Mouse (Mus musculus) CH12.LX (cell line): Measurements from ENCODE around the gene Megf11. TPM values are rescaled to one million over a fixed set of nuclear protein-coding genes. Genes with fewer than 3 reads are reported as not detected.

Experiments used
- DNase-seq: peaks from one replicate; pipeline ENCODE4 v3.0.0-alpha.2; 2013; ENCODE audit errors: extremely low read depth
- H3K27ac ChIP-seq: 2 replicates; pipeline ENCODE4 v1.5.1; 2012; ENCODE audit warnings: low read depth, mild to moderate bottlenecking, control low read depth, moderate library complexity; ENCODE audit not compliant: insufficient read depth
- H3K27me3 ChIP-seq: replicated peaks from 2 replicates; pipeline ENCODE3; 2012; ENCODE audit warnings: inconsistent platforms
- H3K36me3 ChIP-seq, 2 experiments: replicated peaks in 1 of 2; 2 replicates each; pipeline versions ENCODE3 to v1.6.1; 2012; ENCODE audit warnings: inconsistent platforms in 1 of 2, low read length in 1 of 2, mild to moderate bottlenecking in 1 of 2, mixed read lengths in 1 of 2, moderate library complexity in 1 of 2; ENCODE audit not compliant: control insufficient read depth in 1 of 2, insufficient read depth in 1 of 2
- H3K4me1 ChIP-seq, 2 experiments: 2 replicates each; pipeline ENCODE4 v1.6.1; 2012; ENCODE audit warnings: inconsistent platforms in 1 of 2, moderate library complexity in 1 of 2; ENCODE audit not compliant: insufficient read depth in 2 of 2, control insufficient read depth in 1 of 2
- H3K4me2 ChIP-seq: 2 replicates; pipeline ENCODE4 v1.6.1; 2012; ENCODE audit warnings: low read depth, mild to moderate bottlenecking, control low read depth; ENCODE audit not compliant: poor library complexity, insufficient read depth, severe bottlenecking
- H3K4me3 ChIP-seq, 3 experiments: fragments of 150-350 bp in 1 of 3; sonication (generic) in 1 of 3; replicated peaks in 1 of 3; 2 replicates each; pipeline versions ENCODE3 to v1.5.1; 2011 to 2012; ENCODE audit warnings: low read depth in 2 of 3, low read length in 2 of 3, mild to moderate bottlenecking in 2 of 3, moderate library complexity in 2 of 3, control low read depth in 1 of 3, improper control_type of control experiment in 1 of 3, inconsistent platforms in 1 of 3, mixed read lengths in 1 of 3; ENCODE audit not compliant: poor library complexity in 1 of 3
- H3K79me2 ChIP-seq: replicated peaks from 2 replicates; pipeline ENCODE4 v1.6.1; 2012; ENCODE audit warnings: mild to moderate bottlenecking, moderate library complexity; ENCODE audit not compliant: control insufficient read depth, poor library complexity, insufficient read depth, severe bottlenecking; ENCODE audit errors: extremely low read depth
- H3K9ac ChIP-seq: 2 replicates; pipeline ENCODE4 v1.6.1; 2012; ENCODE audit warnings: low read depth, mild to moderate bottlenecking, control low read depth, moderate library complexity; ENCODE audit not compliant: insufficient read depth
- H3K9me3 ChIP-seq: replicated peaks from 2 replicates; pipeline ENCODE3; 2012; ENCODE audit warnings: low read length, inconsistent platforms, mixed read lengths
- CTCF ChIP-seq, 2 experiments: IDR thresholded peaks in 1 of 2; conservative IDR thresholded peaks in 1 of 2; 2 replicates each; pipeline ENCODE4 v1.5.1; 2011 to 2012; ENCODE audit warnings: low read depth in 2 of 2, low read length in 2 of 2, improper control_type of control experiment in 1 of 2, inconsistent platforms in 1 of 2, mild to moderate bottlenecking in 1 of 2, moderate library complexity in 1 of 2
- EP300 ChIP-seq: IDR thresholded peaks from 2 replicates; pipeline ENCODE4 v1.6.1; 2011; ENCODE audit warnings: low read length, improper control_type of control experiment
- ETS1 ChIP-seq: conservative IDR thresholded peaks from 2 replicates; pipeline ENCODE4 v1.6.1; 2012; ENCODE audit warnings: low read depth, mild to moderate bottlenecking, inconsistent platforms, low read length, improper control_type of control experiment, moderate library complexity
- GABPA ChIP-seq: IDR thresholded peaks from 2 replicates; pipeline ENCODE4 v1.6.1; 2012; ENCODE audit warnings: low read depth, low read length, improper control_type of control experiment, inconsistent platforms; ENCODE audit not compliant: insufficient replicate concordance
- HCFC1 ChIP-seq: IDR thresholded peaks from 2 replicates; pipeline ENCODE4 v1.6.1; 2012; ENCODE audit warnings: low read depth, mild to moderate bottlenecking, inconsistent platforms, low read length, improper control_type of control experiment
- IRF4 ChIP-seq: IDR thresholded peaks from 2 replicates; pipeline ENCODE4 v1.6.1; 2014; ENCODE audit warnings: low read depth, mild to moderate bottlenecking, inconsistent platforms, low read length, improper control_type of control experiment
- JUN ChIP-seq: IDR thresholded peaks from 2 replicates; pipeline ENCODE4 v1.6.1; 2011; ENCODE audit warnings: low read depth, mild to moderate bottlenecking, low read length, improper control_type of control experiment, moderate library complexity; ENCODE audit not compliant: insufficient read depth
- MAFK ChIP-seq: IDR thresholded peaks from 2 replicates; pipeline ENCODE4 v1.6.1; 2011; ENCODE audit warnings: low read length, improper control_type of control experiment; ENCODE audit not compliant: insufficient replicate concordance
- MYC ChIP-seq: IDR thresholded peaks from 2 replicates; pipeline ENCODE4 v1.6.1; 2011; ENCODE audit warnings: low read depth, mild to moderate bottlenecking, improper control_type of control experiment, low read length
- PAX5 ChIP-seq: IDR thresholded peaks from 2 replicates; pipeline ENCODE4 v1.6.1; 2012; ENCODE audit warnings: low read length, inconsistent platforms, mixed read lengths
- POLR2A ChIP-seq: IDR thresholded peaks from 2 replicates; pipeline ENCODE4 v1.6.1; 2011; ENCODE audit warnings: low read depth, mild to moderate bottlenecking, improper control_type of control experiment, low read length
- RCOR1 ChIP-seq: conservative IDR thresholded peaks from 2 replicates; pipeline ENCODE4 v1.6.1; 2012; ENCODE audit warnings: low read depth, mild to moderate bottlenecking, inconsistent platforms, low read length, improper control_type of control experiment
- TBP ChIP-seq: conservative IDR thresholded peaks from 2 replicates; pipeline ENCODE4 v1.6.1; 2011; ENCODE audit warnings: low read depth, low read length, improper control_type of control experiment
- ZC3H11A ChIP-seq: IDR thresholded peaks from 2 replicates; pipeline ENCODE4 v1.6.1; 2012; ENCODE audit warnings: low read depth, mild to moderate bottlenecking, inconsistent platforms, low read length, improper control_type of control experiment
- ZKSCAN1 ChIP-seq: IDR thresholded peaks from 2 replicates; pipeline ENCODE4 v1.6.1; 2012; ENCODE audit warnings: low read depth, inconsistent platforms, low read length, improper control_type of control experiment, borderline replicate concordance
- dilution Hi-C: fragments of 300-500 bp; cut with MboI; formaldehyde crosslinking; loops from 2 replicates; pipeline ENCODE4 v1.14.3; 2020; ENCODE audit warnings: low sequenced_read_pairs; ENCODE audit not compliant: extremely low pct_unique_long_range_greater_than_20kb, extremely low pct_ligation_motif_present
- in situ Hi-C: fragments of 300-500 bp; cut with MboI; formaldehyde crosslinking; loops from 3 replicates; pipeline ENCODE4 v1.14.3; 2019; ENCODE audit warnings: low sequenced_read_pairs, low pct_ligation_motif_present, low pct_unique_long_range_greater_than_20kb, mixed read lengths
- polyA plus RNA-seq: library from polyadenylated mRNA; unstranded; fragments of >175 nt; gene quantifications from 2 replicates; pipeline ENCODE4 v1.2.1, GENCODE M21; 2012; ENCODE audit warnings: low read depth; ENCODE audit not compliant: insufficient read length
- total RNA-seq, 2 experiments: library from RNA; depleted of rRNA; stranded (reverse); fragments of 300-350 nt in 1 of 2; fragments of >200 nt in 1 of 2; gene quantifications; 2 replicates each; pipeline ENCODE4 v1.2.3; 2012 to 2014

Megf11 gene
- total and polyA plus RNA-seq, 3 experiments = 0.04 to 0.59 TPM; not detected in 1

GRCm38 (mm10) chr9:64649393-64649792 is 264.0 kb downstream of the Megf11 start:
- in situ Hi-C loops = no loop called here

GRCm38 (mm10) chr9:64649892-64650291 is 264.5 kb downstream of the Megf11 start:
- in situ Hi-C loops (no loop called here), dilution Hi-C loops (no loop called here)
- no peaks in the 10 kb centered on the region for H3K79me2 ChIP-seq
- H3K9ac ChIP-seq = no peak overlapping the region
- H3K27ac ChIP-seq = no peak overlapping the region
- no peaks in the 10 kb centered on the region for H3K27me3 ChIP-seq
- H3K36me3 ChIP-seq = no peaks in the 10 kb centered on the region
- peaks cover 16 to 83% of the 10 kb centered on the region in 2 experiments for H3K4me1 ChIP-seq
- TF ChIP-seq HCFC1 = no peak
- no peak overlapping the region for H3K4me3 ChIP-seq
- H3K9me3 ChIP-seq = no peaks in the 10 kb centered on the region
- H3K4me2 ChIP-seq = no peak overlapping the region
- DNase-seq = no peak

More at GRCm38 (mm10) chr9:64649393-64649792, 264.0 kb downstream of the Megf11 start:
- no peak overlapping the region for H3K9ac ChIP-seq
- H3K9me3 ChIP-seq = no peaks in the 10 kb centered on the region
- peaks cover 16 to 88% of the 10 kb centered on the region in 2 experiments for H3K4me1 ChIP-seq
- dilution Hi-C loops = no loop called here
- no peak overlapping the region for H3K4me2 ChIP-seq
- H3K27ac ChIP-seq = no peak overlapping the region
- H3K4me3 ChIP-seq = no peak overlapping the region
- no peak for DNase-seq
- TF ChIP-seq CTCF (conservative IDR thresholded peaks at IDR 0.05 in 1 of 2, IDR thresholded peaks at IDR 0.05 in 1 of 2; ENCODE audit: low read depth in 2 of 2, low read length in 2 of 2) (no peak), ETS1 (no peak), PAX5 (no peak), POLR2A (no peak), ZKSCAN1 (no peak), GABPA (no peak), MAFK (no peak), TBP (no peak), JUN (no peak), RCOR1 (no peak), IRF4 (no peak), ZC3H11A (no peak)
- H3K27me3 ChIP-seq = no peaks in the 10 kb centered on the region
- H3K79me2 ChIP-seq = no peaks in the 10 kb centered on the region
- H3K36me3 ChIP-seq = no peaks in the 10 kb centered on the region

DNA sequence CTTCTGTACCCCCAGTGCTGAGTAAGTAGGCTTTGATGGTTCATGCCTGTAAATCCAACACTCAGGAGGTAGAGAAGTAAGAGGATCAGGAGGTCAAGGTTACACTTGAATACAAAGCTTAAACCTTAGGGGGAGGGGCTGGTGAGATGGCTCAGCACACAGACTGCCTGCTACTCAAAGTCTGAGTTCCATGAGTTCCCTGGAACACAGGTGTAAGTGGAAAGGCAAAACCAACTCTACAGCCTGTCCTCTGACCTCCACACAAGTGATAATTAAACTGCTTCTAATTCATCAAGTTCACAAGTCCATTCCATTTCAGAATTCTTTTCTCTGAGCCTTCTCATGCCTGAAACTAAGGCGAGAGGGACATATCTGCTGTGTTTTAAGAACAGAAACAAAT is 265.8 kb downstream of the Megf11 start:
- Histone ChIP-seq H3K27ac (no peak overlapping the region), H3K79me2 (no peaks in the 10 kb centered on the region), H3K4me3 (no peak overlapping the region), H3K9me3 (no peaks in the 10 kb centered on the region), H3K9ac (no peak overlapping the region), H3K4me1 (peaks cover 10 to 80% of the 10 kb centered on the region in 2 experiments), H3K27me3 (no peaks in the 10 kb centered on the region), H3K4me2 (no peak overlapping the region), H3K36me3 (no peaks in the 10 kb centered on the region)
- in situ Hi-C loops (no loop called here), dilution Hi-C loops (no loop called here)
- TF ChIP-seq EP300 (no peak), MYC (no peak)
- DNase-seq = no peak
